Mouse (Mus musculus): Measurements from ENCODE around the gene Phc3. TPM values are rescaled to one million over a fixed set of nuclear protein-coding genes. Genes with fewer than 3 reads are reported as not detected.
"Not testable (repeated sequence)": the region's sequence is repeated elsewhere in the genome, so short reads cannot be mapped to it uniquely, and the experiment has no call there.

Phc3 gene
- polyA plus RNA-seq, 1 experiment from 2014 or later = 1.4 TPM

DNA sequence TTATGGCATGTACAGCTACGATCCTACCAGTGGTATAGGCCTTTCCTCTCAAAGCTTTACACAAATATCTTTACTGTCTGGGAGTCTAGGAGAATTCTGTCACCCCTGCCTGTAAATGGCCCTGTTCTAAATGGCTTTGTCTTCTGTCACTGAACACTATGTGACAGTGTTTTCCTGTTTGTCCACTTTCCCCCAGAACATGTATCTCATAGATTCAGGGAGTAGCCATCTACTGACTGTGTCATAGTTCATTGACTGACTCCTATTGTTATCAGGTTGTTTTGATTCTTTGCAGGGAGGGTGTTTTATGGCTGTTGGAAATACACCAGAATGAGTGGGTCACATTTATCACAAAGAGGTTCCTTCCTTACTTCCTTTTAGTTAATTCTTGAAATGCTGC lies 99.2 kb downstream of the Phc3 start:
- no peak overlapping the region for H3K9ac ChIP-seq (replicated peaks)
- H3K36me3 ChIP-seq (replicated peaks; ENCODE audit: insufficient read depth, low read length) = no peaks in the 10 kb centered on the region
- H3K27me3 ChIP-seq (ENCODE audit: insufficient read depth, low read length) = no peaks in the 10 kb centered on the region
- H3K4me2 ChIP-seq (ENCODE audit: low read depth, low read length) = no peak overlapping the region
- peak; percentile 50; the same call in 1 of the 2 replicates for ATAC-seq
- DNase-seq = no peak
- peaks cover 6% of the 10 kb centered on the region; the same call in 1 of the 2 replicates for H3K4me1 ChIP-seq (ENCODE audit: insufficient read depth)
- WGBS (ENCODE audit: insufficient replicate concordance) = 65% methylated on average over 1 of the region's 1 CpGs
- H3K9me3 ChIP-seq (ENCODE audit: low read length) = no peaks in the 10 kb centered on the region
- no peak overlapping the region for H3K27ac ChIP-seq (ENCODE audit: low read depth)
- no peak overlapping the region for H3K4me3 ChIP-seq (ENCODE audit: low read depth, low read length)
- TF ChIP-seq EP300 (IDR thresholded peaks at IDR 0.05; ENCODE audit: low read depth) = peak; percentile 24; the same call in 1 of the 2 replicates
- TF ChIP-seq CTCF (IDR thresholded peaks at IDR 0.05; ENCODE audit: low read depth) = no peak

DNA sequence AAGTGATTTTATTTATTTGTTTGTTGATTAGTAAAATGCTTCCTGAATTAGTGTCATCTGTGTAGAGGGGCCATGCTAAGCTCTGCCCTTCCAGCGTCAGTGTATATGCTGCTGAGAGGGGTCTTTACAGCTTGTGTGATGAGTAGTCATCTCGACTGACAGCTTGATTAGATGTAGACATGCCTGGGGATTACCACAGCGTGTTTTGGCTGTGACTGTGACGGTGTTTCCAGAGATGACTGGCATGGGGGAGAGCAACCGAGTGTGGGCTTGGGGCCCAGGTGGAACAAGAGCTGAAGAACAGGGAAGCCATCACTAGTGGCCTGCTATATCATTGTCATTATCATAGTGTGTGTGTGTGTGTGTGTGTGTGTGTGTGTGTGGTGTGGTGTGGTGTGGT lies 100.6 kb downstream of the Phc3 start:
- Histone ChIP-seq H3K4me1 (ENCODE audit: insufficient read depth) (peaks cover 14% of the 10 kb centered on the region), H3K4me2 (ENCODE audit: low read depth, low read length) (no peak overlapping the region), H3K27ac (ENCODE audit: low read depth) (no peak overlapping the region), H3K9ac (replicated peaks) (no peak overlapping the region), H3K36me3 (replicated peaks; ENCODE audit: insufficient read depth, low read length) (no peaks in the 10 kb centered on the region), H3K27me3 (ENCODE audit: insufficient read depth, low read length) (no peaks in the 10 kb centered on the region), H3K4me3 (ENCODE audit: low read depth, low read length) (no peak overlapping the region), H3K9me3 (ENCODE audit: low read length) (no peaks in the 10 kb centered on the region)
- ATAC-seq (no peak), DNase-seq (no peak)
- 72% methylated on average over 5 of the region's 5 CpGs for WGBS (ENCODE audit: insufficient replicate concordance)
- no peak for TF ChIP-seq EP300 (IDR thresholded peaks at IDR 0.05; ENCODE audit: low read depth)
- TF ChIP-seq CTCF (IDR thresholded peaks at IDR 0.05; ENCODE audit: low read depth) = no peak

DNA sequence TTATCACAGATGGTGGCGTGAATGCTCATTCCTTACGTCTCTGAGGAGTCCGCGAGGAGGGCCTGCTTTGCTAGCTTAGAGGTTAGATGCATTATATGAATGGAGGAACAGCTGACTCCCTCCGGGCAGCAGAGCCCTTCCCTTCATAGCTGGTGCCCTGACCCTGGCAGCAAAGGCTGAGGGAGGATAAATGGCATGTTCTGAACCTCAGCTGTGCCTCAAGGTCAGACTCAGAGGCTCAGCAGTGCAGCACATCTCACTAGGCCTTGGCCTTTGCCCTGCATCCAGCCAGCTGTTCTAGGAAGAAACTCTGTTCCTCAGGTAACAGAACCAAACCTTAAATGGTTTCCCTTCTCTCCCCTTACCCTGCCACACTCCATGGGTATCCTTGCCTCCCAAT lies 101.0 kb downstream of the Phc3 start:
- TF ChIP-seq CTCF (IDR thresholded peaks at IDR 0.05; ENCODE audit: low read depth) (no peak), EP300 (IDR thresholded peaks at IDR 0.05; ENCODE audit: low read depth) (no peak)
- Histone ChIP-seq H3K4me2 (ENCODE audit: low read depth, low read length) (no peak overlapping the region), H3K9ac (replicated peaks) (no peak overlapping the region), H3K4me3 (ENCODE audit: low read depth, low read length) (no peak overlapping the region), H3K27ac (ENCODE audit: low read depth) (no peak overlapping the region), H3K4me1 (ENCODE audit: insufficient read depth) (peaks cover 17% of the 10 kb centered on the region), H3K27me3 (ENCODE audit: insufficient read depth, low read length) (no peaks in the 10 kb centered on the region), H3K36me3 (replicated peaks; ENCODE audit: insufficient read depth, low read length) (no peaks in the 10 kb centered on the region), H3K9me3 (ENCODE audit: low read length) (no peaks in the 10 kb centered on the region)
- DNase-seq (no peak), ATAC-seq (no peak)
- 75% methylated on average over 5 of the region's 5 CpGs for WGBS (ENCODE audit: insufficient replicate concordance)

DNA sequence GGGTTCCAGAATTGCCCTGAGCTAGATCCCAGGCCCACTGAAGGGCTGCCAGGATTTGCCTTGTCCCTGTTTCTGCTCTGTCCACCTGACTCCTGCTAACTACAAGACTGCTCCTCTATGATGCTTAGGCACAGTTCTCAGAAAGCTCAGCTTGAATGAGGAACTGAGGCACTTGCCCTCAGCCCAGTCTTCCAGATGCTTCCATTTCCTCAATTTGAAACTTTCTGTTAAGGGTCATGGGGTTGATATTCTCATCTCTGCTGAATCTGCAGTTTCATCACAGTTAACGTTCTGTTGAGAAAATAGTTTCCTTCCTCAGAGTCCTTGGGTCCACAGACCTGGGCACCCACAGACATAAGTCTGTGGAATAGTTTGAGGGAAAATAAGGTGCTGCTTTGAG lies 104.6 kb downstream of the Phc3 start:
- no peak for DNase-seq
- no peak overlapping the region for H3K9ac ChIP-seq (replicated peaks)
- H3K27me3 ChIP-seq (ENCODE audit: insufficient read depth, low read length) = no peaks in the 10 kb centered on the region
- H3K4me2 ChIP-seq (ENCODE audit: low read depth, low read length) = no peak overlapping the region
- H3K36me3 ChIP-seq (replicated peaks; ENCODE audit: insufficient read depth, low read length) = no peaks in the 10 kb centered on the region
- peak overlapping the region; percentile 41; the same call in 1 of the 2 replicates for H3K27ac ChIP-seq (ENCODE audit: low read depth)
- H3K9me3 ChIP-seq (ENCODE audit: low read length) = no peaks in the 10 kb centered on the region
- ATAC-seq = peak; percentile 58
- 28% methylated on average over 1 of the region's 1 CpGs for WGBS (ENCODE audit: insufficient replicate concordance)
- H3K4me3 ChIP-seq (ENCODE audit: low read depth, low read length) = no peak overlapping the region
- peaks cover 11% of the 10 kb centered on the region for H3K4me1 ChIP-seq (ENCODE audit: insufficient read depth)
- TF ChIP-seq EP300 (IDR thresholded peaks at IDR 0.05; ENCODE audit: low read depth) (no peak), CTCF (IDR thresholded peaks at IDR 0.05; ENCODE audit: low read depth) (no peak)

DNA sequence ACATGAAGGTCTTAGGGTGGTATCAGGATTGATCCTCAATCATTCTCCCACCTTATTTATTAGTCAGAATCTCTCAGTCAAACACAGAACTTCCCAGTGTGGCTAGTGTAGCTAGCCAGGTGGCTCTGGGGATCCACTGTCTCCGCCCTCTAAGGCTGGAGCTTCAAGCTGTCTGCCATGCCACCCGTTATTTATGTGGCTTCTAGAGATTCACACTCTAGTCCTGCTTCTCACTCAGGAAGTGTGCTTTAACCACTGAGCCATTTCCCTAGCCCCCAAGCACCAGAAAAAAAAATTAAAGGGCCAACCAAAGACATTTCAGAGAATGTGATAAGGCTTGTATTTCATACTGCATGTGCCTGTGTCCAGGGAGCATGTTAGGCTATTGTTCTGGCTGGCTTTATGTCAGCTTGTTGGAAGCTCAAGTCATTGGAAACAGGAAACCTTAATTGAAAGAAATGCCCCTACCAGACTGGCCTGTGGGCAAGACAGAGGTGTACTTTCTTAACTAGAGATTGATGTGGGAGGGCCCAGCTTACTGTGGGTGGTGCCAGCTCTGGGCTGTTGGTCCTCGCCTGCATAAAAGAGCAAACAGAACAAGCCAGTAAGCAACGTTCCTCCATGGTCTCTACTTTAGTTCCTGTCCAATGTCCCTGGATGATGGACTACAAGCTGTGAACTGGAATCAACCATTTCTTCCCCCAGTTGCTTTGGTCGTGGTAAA lies 105.3 kb downstream of the Phc3 start:
- Histone ChIP-seq H3K4me1 (ENCODE audit: insufficient read depth) (peaks cover 11% of the 10 kb centered on the region), H3K9ac (replicated peaks) (no peak overlapping the region), H3K4me3 (ENCODE audit: low read depth, low read length) (no peak overlapping the region), H3K27me3 (ENCODE audit: insufficient read depth, low read length) (no peaks in the 10 kb centered on the region), H3K36me3 (replicated peaks; ENCODE audit: insufficient read depth, low read length) (no peaks in the 10 kb centered on the region), H3K27ac (ENCODE audit: low read depth) (peak overlapping the region; percentile 41; the same call in 1 of the 2 replicates), H3K9me3 (ENCODE audit: low read length) (no peaks in the 10 kb centered on the region), H3K4me2 (ENCODE audit: low read depth, low read length) (no peak overlapping the region)
- no peak for TF ChIP-seq CTCF (IDR thresholded peaks at IDR 0.05; ENCODE audit: low read depth)
- TF ChIP-seq EP300 (IDR thresholded peaks at IDR 0.05; ENCODE audit: low read depth) = no peak
- 39% methylated on average over 5 of the region's 5 CpGs for WGBS (ENCODE audit: insufficient replicate concordance)
- ATAC-seq (no peak), DNase-seq (no peak)

DNA sequence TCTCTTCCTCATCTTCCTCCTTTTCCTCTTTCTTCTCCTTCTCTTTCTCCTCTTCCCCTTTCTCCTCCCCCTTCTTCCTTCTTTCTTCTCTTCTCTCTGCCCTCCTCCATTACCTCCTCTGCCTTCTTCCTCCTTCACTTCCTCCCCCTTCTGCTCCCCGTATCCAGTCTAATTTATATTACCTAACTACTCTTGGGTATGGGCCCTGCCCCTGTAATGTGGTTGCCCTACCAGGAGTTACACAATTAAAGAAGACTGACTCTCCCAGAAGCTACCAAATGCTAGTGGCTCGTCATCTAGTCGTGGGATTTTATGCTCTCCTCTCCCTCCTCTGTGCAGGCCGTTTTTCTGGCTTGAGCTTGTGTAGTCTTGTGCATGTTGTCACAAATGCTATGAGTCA lies 108.5 kb downstream of the Phc3 start:
- no peak overlapping the region for H3K9ac ChIP-seq (replicated peaks)
- no peaks in the 10 kb centered on the region for H3K36me3 ChIP-seq (replicated peaks; ENCODE audit: insufficient read depth, low read length)
- H3K9me3 ChIP-seq (ENCODE audit: low read length) = no peaks in the 10 kb centered on the region
- no peak overlapping the region for H3K4me2 ChIP-seq (ENCODE audit: low read depth, low read length)
- H3K4me3 ChIP-seq (ENCODE audit: low read depth, low read length) = no peak overlapping the region
- ATAC-seq (no peak), DNase-seq (no peak)
- H3K4me1 ChIP-seq (ENCODE audit: insufficient read depth) = peaks cover 14% of the 10 kb centered on the region
- no peak overlapping the region for H3K27ac ChIP-seq (ENCODE audit: low read depth)
- H3K27me3 ChIP-seq (ENCODE audit: insufficient read depth, low read length) = peaks cover 8% of the 10 kb centered on the region; the same call in 1 of the 2 replicates
- 64% methylated on average over 4 of the region's 4 CpGs for WGBS (ENCODE audit: insufficient replicate concordance)
- TF ChIP-seq CTCF (IDR thresholded peaks at IDR 0.05; ENCODE audit: low read depth) = no peak
- TF ChIP-seq EP300 (IDR thresholded peaks at IDR 0.05; ENCODE audit: low read depth) = no peak

DNA sequence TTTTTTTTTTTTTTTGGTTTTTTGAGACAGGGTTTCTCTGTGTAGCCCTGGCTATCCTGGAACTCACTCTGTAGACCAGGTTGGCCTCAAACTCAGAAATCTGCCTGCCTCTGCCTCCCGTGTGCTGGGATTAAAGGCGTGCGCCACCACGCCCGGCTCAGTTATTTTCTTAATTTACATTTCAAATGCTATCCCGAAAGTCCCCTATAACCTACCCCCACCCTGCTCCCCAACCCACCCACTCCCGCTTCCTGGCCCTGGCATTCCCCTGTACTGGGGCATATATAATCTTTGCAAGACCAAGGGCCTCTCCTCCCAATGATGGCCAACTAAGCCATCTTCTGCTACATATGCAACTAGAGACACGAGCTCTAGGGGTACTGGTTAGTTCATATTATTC lies 109.6 kb downstream of the Phc3 start:
- not testable (repeated sequence) for H3K9ac ChIP-seq (replicated peaks); H3K9me3 ChIP-seq (ENCODE audit: low read length); H3K27ac ChIP-seq (ENCODE audit: low read depth); H3K27me3 ChIP-seq (ENCODE audit: insufficient read depth, low read length); H3K36me3 ChIP-seq (replicated peaks; ENCODE audit: insufficient read depth, low read length); ATAC-seq; H3K4me2 ChIP-seq (ENCODE audit: low read depth, low read length); H3K4me3 ChIP-seq (ENCODE audit: low read depth, low read length); DNase-seq
- H3K4me1 ChIP-seq (ENCODE audit: insufficient read depth) = peaks cover 17% of the 10 kb centered on the region
- 79% methylated on average over 8 of the region's 8 CpGs for WGBS (ENCODE audit: insufficient replicate concordance)
